Mouse (Mus musculus): ENCODE measurements around the gene Rps19bp1.

- TF ChIP-seq GATA1 (IDR thresholded peaks at IDR 0.05; ENCODE audit: low read length) (no peak), TAL1 (IDR thresholded peaks at IDR 0.05; ENCODE audit: low read length) (no peak)
Observed at GRCm38 (mm10) chr15:80219705-80220657, 44.1 kb downstream of the Rps19bp1 start.

All from erythroblast, embryonic 14.5 days (primary cell).